Mouse (Mus musculus): ENCODE results near the gene Gm20870.
"Not testable (repeated sequence)": the region's sequence is repeated elsewhere in the genome, so short reads cannot be mapped to it uniquely, and the experiment has no call there.

The Gm20870 gene

GRCm38 (mm10) chrY:71691743-71692142, at the start of gene Gm20870:
Gene Gm20870, plus strand, starts transcription at chrY:71692043.
- not testable (repeated sequence) for DNase-seq (ENCODE audit: low read depth, low spot score)
